Mouse (Mus musculus) E14TG2a.4 (cell line): ENCODE measurements around the gene Tex261.
A peak's percentile ranks its signal among the peaks of the same experiment; 100 is the strongest.

Experiments
- H3K27me3 ChIP-seq: 2 replicates; pipeline ENCODE4 v1.6.1; 2014; ENCODE audit warnings: low read length, control low read depth; ENCODE audit not compliant: insufficient read depth
- H3K36me3 ChIP-seq: 2 replicates; pipeline ENCODE4 v1.6.1; 2014; ENCODE audit warnings: low read length, control low read depth; ENCODE audit not compliant: insufficient read depth
- H3K4me1 ChIP-seq: replicated peaks from 2 replicates; pipeline ENCODE4 v1.6.1; 2014; ENCODE audit warnings: low read depth, low read length, control low read depth
- H3K4me3 ChIP-seq: replicated peaks from 2 replicates; pipeline ENCODE4 v1.5.1; 2014; ENCODE audit warnings: mild to moderate bottlenecking, low read length
- H3K9me3 ChIP-seq: 2 replicates; pipeline ENCODE4 v1.6.1; 2014; ENCODE audit warnings: low read length, control low read depth
- CTCF ChIP-seq: conservative IDR thresholded peaks from 2 replicates; pipeline ENCODE4 v1.5.1; 2014; ENCODE audit warnings: low read length
- NANOG ChIP-seq: IDR thresholded peaks from 2 replicates; pipeline ENCODE4 v1.6.1; 2014; ENCODE audit warnings: borderline replicate concordance, low read length, mixed read lengths
- POU5F1 ChIP-seq: IDR thresholded peaks from 2 replicates; pipeline ENCODE4 v1.6.1; 2014; ENCODE audit warnings: low read length, borderline replicate concordance

Tex261 gene

DNA sequence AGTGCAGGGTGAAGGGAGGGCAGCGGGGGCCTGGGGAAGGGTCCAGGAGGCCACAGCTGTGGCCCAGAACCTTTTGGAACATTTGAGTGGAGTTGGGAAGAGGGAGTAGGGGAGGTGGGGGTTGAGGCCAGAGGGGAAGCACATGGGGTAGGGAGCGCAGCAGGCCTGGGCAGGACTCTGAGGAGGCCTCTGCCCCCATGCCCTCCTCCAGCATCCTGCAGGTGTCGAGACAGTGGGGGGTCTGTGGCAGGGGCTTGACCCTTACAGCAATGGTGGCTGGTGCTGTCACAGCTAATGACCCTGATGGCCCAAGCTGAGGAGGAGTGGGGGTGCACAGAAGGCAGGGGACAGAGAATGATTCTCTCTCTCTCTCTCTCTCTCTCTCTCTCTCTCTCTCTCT lies 26.3 kb downstream of the Tex261 start:
- Histone ChIP-seq H3K27me3 (peaks cover 76% of the 10 kb centered on the region), H3K4me3 (no peak overlapping the region), H3K36me3 (no peaks in the 10 kb centered on the region), H3K4me1 (peaks cover 22% of the 10 kb centered on the region), H3K9me3 (no peaks in the 10 kb centered on the region)
- TF ChIP-seq NANOG, result no peak
- no peak for TF ChIP-seq CTCF
- no peak for TF ChIP-seq POU5F1

DNA sequence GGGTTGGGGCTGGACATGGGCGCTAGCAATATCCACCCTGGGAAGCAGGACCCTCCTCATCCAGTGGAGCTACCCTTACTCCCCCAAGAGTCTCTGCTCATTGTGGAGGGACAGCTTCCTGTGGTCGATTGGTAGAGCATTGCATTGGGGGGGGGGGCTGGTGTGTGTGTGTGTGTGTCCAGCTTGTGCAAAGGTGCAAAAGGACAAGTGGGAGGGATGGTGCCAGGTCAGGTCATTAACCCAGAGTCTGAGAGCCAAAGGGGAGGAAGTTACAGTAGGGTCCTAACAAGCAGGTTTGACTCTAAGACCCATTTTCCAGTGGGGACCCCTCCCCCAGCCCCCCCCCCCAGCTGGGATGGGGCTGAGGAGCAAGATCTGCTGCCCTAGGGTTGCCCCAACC lies 30.1 kb downstream of the Tex261 start:
- Histone ChIP-seq H3K27me3 (peaks cover 50% of the 10 kb centered on the region), H3K4me1 (peaks cover 37% of the 10 kb centered on the region), H3K36me3 (no peaks in the 10 kb centered on the region), H3K9me3 (peaks cover 8% of the 10 kb centered on the region; the same call in 1 of the 2 replicates), H3K4me3 (no peak overlapping the region)
- no peak for TF ChIP-seq CTCF
- no peak for TF ChIP-seq POU5F1
- no peak for TF ChIP-seq NANOG

DNA sequence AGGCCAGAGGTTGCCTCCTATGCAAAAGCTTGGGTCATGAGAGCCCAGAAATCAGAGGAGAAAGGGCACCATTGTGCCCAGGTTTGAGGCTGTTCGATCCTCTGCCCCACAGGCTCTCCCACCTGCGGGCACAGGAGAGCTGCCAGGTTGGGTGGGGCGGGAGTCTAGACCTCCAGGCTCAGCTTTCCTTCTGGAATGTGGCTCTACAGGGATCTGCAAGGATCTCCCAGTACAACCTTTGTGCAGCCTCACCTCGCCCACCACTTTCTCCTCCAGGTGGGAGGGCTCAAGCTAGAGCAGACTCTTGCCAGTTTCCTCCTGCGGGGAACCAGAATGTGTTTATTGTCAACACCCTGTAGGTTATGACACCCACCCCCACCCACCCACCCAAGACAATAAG lies 31.1 kb downstream of the Tex261 start:
- no peak for TF ChIP-seq CTCF
- TF ChIP-seq POU5F1, result no peak
- TF ChIP-seq NANOG, result no peak
- Histone ChIP-seq H3K4me1 (peaks cover 33% of the 10 kb centered on the region), H3K36me3 (no peaks in the 10 kb centered on the region), H3K4me3 (peak overlapping the region; percentile 23; the same call in 1 of the 2 replicates), H3K9me3 (peaks cover 8% of the 10 kb centered on the region; the same call in 1 of the 2 replicates), H3K27me3 (peaks cover 50% of the 10 kb centered on the region)

DNA sequence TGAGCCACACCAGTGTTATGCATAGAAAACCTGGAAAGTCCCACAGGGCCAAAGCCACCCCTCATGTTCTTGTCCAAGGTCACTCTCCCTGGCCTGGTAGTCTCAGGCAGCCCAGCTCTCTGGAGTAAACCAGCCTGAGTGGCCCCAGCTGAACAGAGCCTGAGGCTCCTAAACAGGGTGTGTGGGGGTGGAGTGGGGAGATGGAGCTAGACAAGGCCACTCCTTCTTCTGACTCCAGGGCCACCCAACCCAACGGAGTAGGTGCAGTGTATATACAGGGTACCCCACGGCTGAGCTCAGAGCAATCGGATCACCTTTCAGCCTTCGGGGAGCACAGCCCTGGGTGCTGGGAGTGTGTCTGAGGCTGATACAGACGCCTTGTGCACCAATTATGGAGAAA lies 31.5 kb downstream of the Tex261 start:
- no peaks in the 10 kb centered on the region for H3K36me3 ChIP-seq
- peak overlapping the region; percentile 23; the same call in 1 of the 2 replicates for H3K4me3 ChIP-seq
- H3K9me3 ChIP-seq, result peaks cover 8% of the 10 kb centered on the region; the same call in 1 of the 2 replicates
- TF ChIP-seq CTCF (no peak), NANOG (no peak), POU5F1 (no peak)
- peaks cover 47% of the 10 kb centered on the region for H3K27me3 ChIP-seq
- peaks cover 33% of the 10 kb centered on the region for H3K4me1 ChIP-seq

DNA sequence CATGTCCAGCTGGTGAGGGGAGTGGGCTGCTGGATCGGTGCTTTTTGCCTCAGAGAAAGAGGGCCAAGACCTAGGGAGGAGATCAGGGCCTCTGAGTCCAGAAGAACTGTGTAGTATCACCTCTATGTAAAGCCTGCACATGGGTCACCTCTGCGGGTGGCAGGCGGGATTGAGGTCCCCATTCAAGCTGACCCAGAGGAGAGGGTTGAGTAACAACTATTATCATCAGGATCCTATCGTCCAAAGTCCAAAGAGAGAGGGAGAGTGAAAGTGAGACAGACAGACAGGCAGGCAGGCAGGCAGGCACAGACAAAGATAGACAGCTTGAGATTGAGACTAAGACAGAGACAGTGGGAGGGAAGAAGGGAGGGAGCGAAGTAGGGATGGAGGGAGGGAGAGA lies 32.4 kb downstream of the Tex261 start:
- Histone ChIP-seq H3K27me3 (peaks cover 41% of the 10 kb centered on the region), H3K36me3 (no peaks in the 10 kb centered on the region), H3K9me3 (peaks cover 8% of the 10 kb centered on the region; the same call in 1 of the 2 replicates), H3K4me1 (peaks cover 40% of the 10 kb centered on the region), H3K4me3 (no peak overlapping the region)
- no peak for TF ChIP-seq POU5F1

DNA sequence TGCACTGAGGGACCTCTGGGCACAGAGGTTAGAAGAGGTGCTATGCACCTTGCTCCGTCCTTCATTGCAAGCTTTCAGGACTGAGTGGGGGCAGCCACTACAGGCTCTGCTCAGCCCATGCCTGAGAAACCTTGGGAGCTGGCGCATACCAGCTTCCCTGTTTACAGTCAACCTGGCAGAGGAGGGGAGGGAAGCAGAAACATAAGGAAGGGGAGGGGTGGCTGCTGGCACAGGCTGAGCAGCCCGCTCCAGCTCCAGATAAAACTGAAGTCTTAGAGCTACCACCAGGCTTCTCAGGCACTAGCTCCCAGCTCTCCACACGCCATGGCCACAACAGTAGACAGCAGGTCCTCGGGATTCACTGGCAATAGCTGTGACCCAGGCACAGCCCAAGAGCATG lies 32.9 kb downstream of the Tex261 start, which contains the start of gene Atp6v1b1:
Gene Atp6v1b1, plus strand, starts transcription at position 230 of the 400 bp plus-strand sequence.
- peaks cover 44% of the 10 kb centered on the region for H3K4me1 ChIP-seq
- TF ChIP-seq CTCF (no peak), NANOG (no peak)
- H3K9me3 ChIP-seq, result peaks cover 8% of the 10 kb centered on the region; the same call in 1 of the 2 replicates
- no peak within 1 kb of the TSS for H3K4me3 ChIP-seq
- H3K36me3 ChIP-seq, result no peaks in the 10 kb centered on the region
- peaks cover 36% of the 10 kb centered on the region for H3K27me3 ChIP-seq

DNA sequence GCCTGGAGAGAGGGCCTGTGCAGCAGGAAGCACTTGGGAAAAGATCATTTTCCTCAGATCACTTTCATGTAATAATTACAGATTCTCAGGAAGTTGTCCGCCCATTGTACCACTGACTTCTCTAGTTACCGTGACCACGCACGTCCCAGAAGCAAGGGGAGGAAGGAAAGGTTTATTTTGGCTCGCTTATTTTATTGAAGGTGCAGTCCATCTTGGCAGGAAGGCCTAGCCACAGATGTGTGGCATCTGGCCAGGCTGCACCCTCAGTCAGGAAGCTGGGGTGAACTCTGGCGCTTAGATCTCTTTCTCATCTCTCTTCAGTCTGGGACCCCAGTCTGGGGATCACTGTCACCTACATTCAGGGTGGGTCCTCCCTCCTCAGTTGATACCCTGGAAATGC lies 37.0 kb downstream of the Tex261 start:
- Histone ChIP-seq H3K9me3 (peaks cover 13% of the 10 kb centered on the region; the same call in 1 of the 2 replicates), H3K36me3 (no peaks in the 10 kb centered on the region), H3K4me1 (peaks cover 31% of the 10 kb centered on the region), H3K27me3 (peaks cover 14% of the 10 kb centered on the region), H3K4me3 (peak overlapping the region; percentile 46)
- TF ChIP-seq CTCF (no peak), POU5F1 (no peak), NANOG (no peak)

DNA sequence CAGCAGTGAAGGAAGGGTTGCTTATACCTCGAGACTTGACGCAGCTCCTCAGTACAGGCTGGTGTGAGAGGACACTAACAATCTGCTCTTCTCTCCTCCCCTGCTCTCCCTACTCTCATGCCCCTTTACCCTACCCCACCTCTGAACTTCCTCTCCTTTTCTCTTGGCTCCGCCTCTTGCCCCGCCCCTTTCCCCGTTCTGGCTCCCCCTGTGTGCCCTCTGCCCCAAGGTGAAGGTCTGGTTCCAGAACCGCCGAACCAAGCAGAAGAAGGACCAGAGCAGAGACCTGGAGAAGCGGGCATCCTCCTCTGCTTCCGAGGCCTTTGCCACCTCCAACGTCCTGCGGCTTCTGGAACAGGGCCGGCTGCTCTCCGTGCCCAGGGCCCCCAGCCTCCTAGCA lies 38.3 kb downstream of the Tex261 start:
- H3K4me3 ChIP-seq, result peak overlapping the region; percentile 77
- H3K9me3 ChIP-seq, result peaks cover 12% of the 10 kb centered on the region; the same call in 1 of the 2 replicates
- no peak for TF ChIP-seq NANOG
- no peak for TF ChIP-seq CTCF
- no peak for TF ChIP-seq POU5F1
- peaks cover 12% of the 10 kb centered on the region for H3K27me3 ChIP-seq
- no peaks in the 10 kb centered on the region for H3K36me3 ChIP-seq
- peaks cover 23% of the 10 kb centered on the region for H3K4me1 ChIP-seq

DNA sequence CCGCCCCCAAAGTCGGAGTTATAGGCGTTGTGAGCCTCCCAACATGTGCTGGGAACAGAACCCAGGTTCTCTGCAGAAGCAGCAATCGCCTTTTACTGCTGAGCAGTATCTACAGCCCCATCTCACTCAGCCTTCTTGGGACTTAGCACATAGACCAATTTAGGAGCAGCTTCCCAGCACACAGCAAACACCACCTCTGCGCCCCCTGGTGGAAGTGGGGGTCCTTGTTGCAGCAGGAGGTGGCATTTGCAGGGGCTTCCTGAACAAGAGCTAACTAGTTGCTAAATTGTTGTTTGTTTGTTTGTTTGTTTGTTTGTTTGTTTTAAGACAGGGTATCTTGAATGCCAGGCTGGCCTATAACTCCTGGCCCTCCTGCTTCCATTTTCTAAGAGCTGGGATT lies 44.5 kb downstream of the Tex261 start:
- no peaks in the 10 kb centered on the region for H3K36me3 ChIP-seq
- TF ChIP-seq NANOG (no peak), CTCF (peak; percentile 90)

More for the DNA sequence above, 44.5 kb downstream of the Tex261 start:
- H3K4me3 ChIP-seq, result no peak overlapping the region
- H3K9me3 ChIP-seq, result 0 out of 2 replicates have a peak, but pooled peaks cover 5% of the 10 kb centered on the region
- H3K4me1 ChIP-seq, result peaks cover 16% of the 10 kb centered on the region
- peaks cover 23% of the 10 kb centered on the region for H3K27me3 ChIP-seq
